Mouse (Mus musculus) G1E (cell line): ENCODE measurements around the gene Tango6. TPM values are rescaled to one million over a fixed set of nuclear protein-coding genes. Genes with fewer than 3 reads are reported as not detected.

Source experiments
- ATAC-seq: 2 replicates; pipeline ENCODE4 v1.8.0; 2016; ENCODE audit warnings: mild to moderate bottlenecking; ENCODE audit not compliant: insufficient number of reproducible peaks, poor library complexity, low FRiP score, severe bottlenecking; ENCODE audit errors: extremely low read depth
- DNase-seq: peaks from one replicate; pipeline ENCODE4 v3.0.0; 2012; ENCODE audit warnings: low spot score
- H3K27me3 ChIP-seq: 2 replicates; pipeline ENCODE4 v1.6.1; 2012; ENCODE audit warnings: mild to moderate bottlenecking, low read length, inconsistent platforms; ENCODE audit not compliant: insufficient read depth
- H3K36me3 ChIP-seq: replicated peaks from 2 replicates; pipeline ENCODE3; 2012; ENCODE audit warnings: mild to moderate bottlenecking, inconsistent platforms
- H3K4me1 ChIP-seq: 2 replicates; pipeline ENCODE4 v1.6.1; 2012; ENCODE audit warnings: low read depth, low read length, inconsistent platforms, mixed read lengths; ENCODE audit not compliant: insufficient read depth
- H3K4me3 ChIP-seq: 2 replicates; pipeline ENCODE4 v1.5.1; 2012; ENCODE audit warnings: low read depth, mild to moderate bottlenecking, inconsistent platforms, low read length, moderate library complexity, mixed read lengths
- H3K9me3 ChIP-seq: replicated peaks from 2 replicates; pipeline ENCODE4 v1.6.1; 2012; ENCODE audit warnings: inconsistent platforms
- CTCF ChIP-seq: IDR thresholded peaks from 2 replicates; pipeline ENCODE4 v1.5.1; 2012; ENCODE audit warnings: low read depth, low read length, inconsistent platforms, mixed read lengths
- GATA1 ChIP-seq: IDR thresholded peaks from 2 replicates; pipeline ENCODE4 v1.6.1; 2012; ENCODE audit warnings: borderline replicate concordance, low read length, inconsistent platforms, mixed read lengths
- GATA2 ChIP-seq: IDR thresholded peaks from 2 replicates; pipeline ENCODE4 v1.6.1; 2012; ENCODE audit warnings: low read depth, low read length, inconsistent platforms, borderline replicate concordance
- POLR2AphosphoS5 ChIP-seq: IDR thresholded peaks from 2 replicates; pipeline ENCODE4 v1.6.1; 2012; ENCODE audit warnings: low read depth, low read length, inconsistent platforms; ENCODE audit not compliant: insufficient replicate concordance
- TAL1 ChIP-seq: conservative IDR thresholded peaks from 2 replicates; pipeline ENCODE4 v1.6.1; 2012; ENCODE audit warnings: low read depth, low read length, inconsistent platforms, mixed read lengths
- polyA plus RNA-seq: library from polyadenylated mRNA; stranded (reverse); fragments of >175 nt; gene quantifications from 2 replicates; pipeline ENCODE4 v1.2.3, GENCODE M21; 2012
- total RNA-seq, 2 experiments: library from RNA; stranded (forward) in 1 of 2; stranded (reverse) in 1 of 2; fragments of 200-1000 nt in 1 of 2; fragments of >200 nt in 1 of 2; fragmentation: Nextera tagmentation in 1 of 2; gene quantifications; 2 replicates each; pipeline ENCODE4 v1.2.3; 2014 to 2017

Tango6 gene
- total and polyA plus RNA-seq, 3 experiments, result 2.0 to 6.5 (median 2.7) TPM

GRCm38 (mm10) chr8:106761867-106762523, 79.1 kb downstream of the Tango6 start:
- H3K4me3 ChIP-seq, result no peak overlapping the region
- no peaks in the 10 kb centered on the region for H3K9me3 ChIP-seq
- ATAC-seq (no peak), DNase-seq (no peak)
- H3K4me1 ChIP-seq, result no peaks in the 10 kb centered on the region
- peaks cover 10% of the 10 kb centered on the region for H3K36me3 ChIP-seq
- no peak for TF ChIP-seq CTCF
- no peak for TF ChIP-seq POLR2AphosphoS5
- no peaks in the 10 kb centered on the region for H3K27me3 ChIP-seq

DNA sequence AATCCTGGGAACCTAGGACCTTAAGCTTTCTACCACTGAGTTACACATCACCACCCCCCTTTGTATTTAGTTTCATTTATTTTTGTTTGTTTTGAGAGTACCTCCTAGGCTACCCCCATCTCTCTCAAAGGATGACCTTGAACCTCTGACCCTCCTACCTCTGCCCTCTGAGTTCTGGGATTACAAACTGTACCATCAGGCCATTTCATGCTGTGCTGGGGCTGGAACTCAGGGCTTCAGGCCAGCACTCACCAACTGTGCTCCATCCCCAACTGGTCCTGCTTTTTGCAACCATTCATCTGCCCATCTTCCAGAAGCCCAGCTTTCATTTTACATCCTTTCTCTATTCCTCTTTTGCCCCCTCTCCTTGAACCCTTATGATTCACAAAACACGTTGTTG, 81.7 kb downstream of the Tango6 start:
- H3K4me3 ChIP-seq, result no peak overlapping the region
- ATAC-seq (no peak), DNase-seq (no peak)
- no peaks in the 10 kb centered on the region for H3K9me3 ChIP-seq
- peaks cover 4% of the 10 kb centered on the region for H3K36me3 ChIP-seq
- TF ChIP-seq GATA1 (no peak), TAL1 (no peak), GATA2 (no peak), CTCF (no peak), POLR2AphosphoS5 (no peak)
- no peaks in the 10 kb centered on the region for H3K27me3 ChIP-seq
- H3K4me1 ChIP-seq, result no peaks in the 10 kb centered on the region

- Histone ChIP-seq H3K9me3 (no peaks in the 10 kb centered on the region), H3K4me3 (no peak overlapping the region), H3K36me3 (peaks cover 4% of the 10 kb centered on the region), H3K4me1 (no peaks in the 10 kb centered on the region), H3K27me3 (no peaks in the 10 kb centered on the region)
- TF ChIP-seq TAL1 (no peak), GATA1 (no peak), CTCF (no peak), GATA2 (no peak), POLR2AphosphoS5 (no peak)
- no peak for DNase-seq
- no peak for ATAC-seq
Observed at GRCm38 (mm10) chr8:106765570-106765969, 82.7 kb downstream of the Tango6 start.

GRCm38 (mm10) chr8:106766736-106767135, 83.9 kb downstream of the Tango6 start:
- Histone ChIP-seq H3K36me3 (no peaks in the 10 kb centered on the region), H3K27me3 (no peaks in the 10 kb centered on the region), H3K9me3 (no peaks in the 10 kb centered on the region), H3K4me3 (no peak overlapping the region), H3K4me1 (no peaks in the 10 kb centered on the region)
- DNase-seq (no peak), ATAC-seq (no peak)
- TF ChIP-seq TAL1 (no peak), GATA1 (no peak), CTCF (no peak), POLR2AphosphoS5 (no peak), GATA2 (no peak)

GRCm38 (mm10) chr8:106769147-106769805, 86.4 kb downstream of the Tango6 start:
- ATAC-seq (no peak), DNase-seq (no peak)
- Histone ChIP-seq H3K4me3 (no peak overlapping the region), H3K27me3 (no peaks in the 10 kb centered on the region), H3K4me1 (no peaks in the 10 kb centered on the region), H3K9me3 (no peaks in the 10 kb centered on the region), H3K36me3 (no peaks in the 10 kb centered on the region)
- TF ChIP-seq POLR2AphosphoS5 (no peak), GATA1 (no peak), TAL1 (no peak), GATA2 (no peak), CTCF (no peak)

GRCm38 (mm10) chr8:106770596-106771179, 87.8 kb downstream of the Tango6 start:
- Histone ChIP-seq H3K36me3 (no peaks in the 10 kb centered on the region), H3K4me1 (no peaks in the 10 kb centered on the region), H3K9me3 (no peaks in the 10 kb centered on the region), H3K4me3 (no peak overlapping the region), H3K27me3 (no peaks in the 10 kb centered on the region)
- TF ChIP-seq TAL1, result no peak
- no peak for TF ChIP-seq GATA2
- TF ChIP-seq POLR2AphosphoS5, result no peak
- no peak for TF ChIP-seq CTCF
- TF ChIP-seq GATA1, result no peak
- ATAC-seq, result no peak
- DNase-seq, result no peak
